Mouse (Mus musculus) ovary, adult 18-20 months (tissue): ENCODE results near the gene Tex2.

ENCODE experiments used
- DNase-seq: peaks from one replicate; pipeline ENCODE4 v3.0.0; 2022; ENCODE audit warnings: low spot score, mixed read lengths

Gene Tex2

DNA sequence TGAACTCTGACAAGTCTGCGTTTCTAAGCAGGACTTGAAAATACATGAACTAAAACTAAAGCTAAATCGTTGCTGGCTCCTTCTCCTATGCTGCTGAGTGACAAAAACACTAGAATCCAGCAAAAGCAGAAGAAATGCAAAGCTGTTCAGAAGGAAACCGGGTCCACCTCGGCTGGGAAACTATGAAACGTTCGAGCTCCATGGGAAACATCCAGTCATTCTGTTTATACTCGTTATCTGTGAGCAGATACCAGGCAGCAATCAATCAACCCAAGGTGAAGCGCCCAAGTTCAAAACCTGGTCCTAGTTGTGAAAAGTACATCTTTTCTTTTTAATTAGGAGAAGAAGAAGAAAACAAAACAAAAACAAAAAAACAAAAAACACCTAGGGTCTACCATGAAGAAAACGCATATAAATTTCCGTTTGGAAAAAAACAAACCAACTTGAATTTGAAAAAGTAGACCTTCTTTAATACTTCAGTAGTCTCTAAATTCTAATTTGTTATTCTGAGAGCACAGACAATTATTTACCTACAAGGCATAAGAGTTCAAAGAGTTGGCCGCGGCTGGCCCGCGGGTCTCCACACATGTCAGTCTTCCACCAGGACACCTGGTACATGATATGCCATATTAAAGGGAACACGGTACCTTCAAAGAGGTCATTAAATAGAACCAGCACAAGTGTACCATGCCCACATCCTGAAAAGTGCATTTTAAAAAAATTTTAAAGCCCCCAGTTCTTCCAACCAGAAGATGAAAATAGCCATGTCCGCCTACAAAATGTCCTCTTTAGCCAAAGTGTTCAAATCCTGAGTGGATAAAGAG, 127.0 kb downstream of the Tex2 start:
- DNase-seq, result no peak

DNA sequence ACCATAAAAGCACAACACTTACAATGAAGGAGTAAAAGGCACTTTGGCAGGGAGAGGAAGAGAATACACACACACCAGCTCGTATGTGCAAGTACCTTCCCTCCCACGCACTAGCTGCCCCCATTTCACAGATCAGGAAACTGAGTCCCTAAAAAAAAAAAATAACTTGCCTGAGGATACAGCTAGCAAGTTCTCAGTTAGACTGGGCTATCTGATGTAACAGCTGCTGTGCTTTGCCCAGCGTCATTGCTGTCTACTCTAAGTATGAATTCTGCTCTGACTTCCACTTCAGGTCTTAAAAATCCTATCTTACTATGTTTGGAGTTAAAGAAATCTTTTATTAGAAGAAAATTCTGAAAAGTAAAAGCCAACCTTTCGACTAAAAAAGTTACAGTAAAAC, 127.6 kb downstream of the Tex2 start:
- DNase-seq, result no peak

DNA sequence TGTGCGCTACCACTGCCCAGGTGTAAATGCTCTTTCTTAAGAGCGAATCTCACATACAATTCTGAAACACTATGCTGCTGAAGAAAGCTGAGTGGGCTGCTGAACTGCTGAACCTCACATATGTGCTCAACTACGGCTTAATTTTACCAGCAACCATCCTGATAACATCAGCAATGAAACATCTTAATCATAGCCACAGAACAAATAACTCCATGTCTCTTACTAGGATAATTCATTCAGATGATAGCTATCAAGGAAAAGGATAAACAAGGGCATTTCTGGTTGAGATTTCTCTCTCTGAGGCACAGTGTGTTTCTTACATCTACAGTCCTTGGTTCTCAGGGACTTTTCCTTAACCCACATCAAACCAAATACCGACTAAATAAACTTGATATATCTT, 128.3 kb downstream of the Tex2 start:
- no peak for DNase-seq

DNA sequence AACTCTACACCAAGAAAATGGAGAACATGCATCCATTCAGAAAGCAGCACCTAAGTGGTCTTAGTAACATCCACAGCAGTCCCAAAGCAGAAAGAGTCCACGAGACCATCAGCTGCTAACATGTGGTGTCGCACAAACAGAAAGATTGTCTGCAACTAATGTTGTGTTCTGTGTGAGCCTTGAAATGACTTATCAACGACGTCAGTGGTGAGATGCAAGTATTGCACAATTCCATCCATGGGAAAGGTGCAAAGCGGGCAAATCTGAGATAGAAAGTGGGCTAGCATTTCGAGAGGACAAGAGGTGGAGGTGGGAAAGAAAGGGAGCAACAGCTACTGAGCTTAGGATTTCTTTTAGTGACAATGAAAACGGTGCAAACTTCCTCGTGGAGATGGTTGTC, 130.4 kb downstream of the Tex2 start:
- no peak for DNase-seq

DNA sequence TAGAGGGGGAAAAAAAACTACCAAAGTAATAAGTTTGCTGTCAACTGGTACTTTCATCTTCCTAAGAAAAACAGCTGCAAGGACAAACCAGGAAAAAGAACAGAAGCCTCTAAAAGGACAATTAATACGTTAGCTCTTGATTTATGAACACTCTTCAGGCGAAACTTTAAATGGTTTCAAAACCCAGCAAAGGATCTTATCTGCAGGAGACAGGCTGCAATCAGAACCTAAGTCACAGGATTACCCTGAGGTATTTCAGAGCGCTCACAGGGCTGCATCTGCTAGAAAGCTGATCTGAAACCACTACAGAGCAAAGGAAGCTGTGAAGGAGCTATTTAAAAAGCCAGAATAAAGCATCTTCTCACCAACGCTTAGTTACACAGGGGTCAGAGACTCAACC, 131.6 kb downstream of the Tex2 start:
- no peak for DNase-seq

DNA sequence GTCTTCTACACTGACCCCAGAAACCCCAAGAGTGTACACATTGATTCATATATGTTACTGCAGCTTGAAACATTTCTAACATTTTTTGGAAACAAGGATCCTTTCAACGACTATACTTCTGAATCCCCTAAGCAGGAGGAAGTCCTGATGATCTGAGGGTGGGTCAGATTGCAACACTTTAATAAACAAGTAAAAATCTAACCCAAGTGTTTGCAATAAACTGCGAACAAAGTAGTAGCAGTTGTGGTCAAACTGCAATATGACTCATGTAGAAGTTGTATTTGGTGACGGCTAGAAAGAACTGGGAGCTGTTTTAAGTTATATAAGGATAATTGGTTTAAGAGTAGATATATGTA, 132.7 kb downstream of the Tex2 start:
- no peak for DNase-seq

DNA sequence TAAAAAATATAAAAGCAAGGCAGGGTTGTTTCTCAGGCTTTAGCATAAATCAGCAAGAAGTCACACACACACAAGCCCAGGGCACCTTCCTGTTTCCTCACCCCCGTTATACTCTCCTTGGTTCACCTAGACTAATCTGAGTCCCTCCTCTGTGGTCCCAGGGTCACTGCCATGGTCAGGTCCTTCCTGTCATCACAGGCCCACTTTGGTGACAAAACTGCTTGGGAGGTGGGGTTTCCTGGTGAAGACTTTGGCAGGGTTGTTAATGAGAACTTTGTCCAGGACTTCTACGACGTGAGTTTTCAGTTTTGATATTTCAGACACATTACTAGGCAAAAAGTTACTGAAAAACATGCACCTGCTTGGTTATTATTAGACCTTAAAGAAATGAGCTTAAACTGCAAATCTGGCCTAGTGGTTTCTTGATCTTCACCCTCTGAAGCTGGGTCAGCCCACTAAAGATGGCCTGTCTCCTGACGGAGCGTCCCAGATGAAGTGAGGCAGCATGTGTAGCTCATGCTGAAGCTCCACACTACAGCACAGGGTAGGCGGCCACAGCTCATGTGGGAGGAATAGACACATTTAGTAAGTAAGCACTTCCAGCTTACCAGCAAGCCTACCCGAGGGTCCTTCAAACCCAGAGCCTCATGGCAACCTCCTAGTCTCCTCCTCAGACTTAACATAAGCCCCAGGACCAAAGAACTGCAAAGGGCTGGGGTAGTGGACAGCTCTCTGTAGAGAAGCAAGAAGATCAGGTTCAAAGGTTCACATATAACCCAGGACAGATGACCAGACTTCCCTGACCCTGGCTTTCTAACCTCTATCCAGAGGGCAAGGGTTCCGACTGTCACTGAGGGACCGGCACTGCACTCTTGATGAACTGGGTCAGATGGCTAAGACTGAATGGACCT, 133.3 kb downstream of the Tex2 start:
- DNase-seq, result no peak

DNA sequence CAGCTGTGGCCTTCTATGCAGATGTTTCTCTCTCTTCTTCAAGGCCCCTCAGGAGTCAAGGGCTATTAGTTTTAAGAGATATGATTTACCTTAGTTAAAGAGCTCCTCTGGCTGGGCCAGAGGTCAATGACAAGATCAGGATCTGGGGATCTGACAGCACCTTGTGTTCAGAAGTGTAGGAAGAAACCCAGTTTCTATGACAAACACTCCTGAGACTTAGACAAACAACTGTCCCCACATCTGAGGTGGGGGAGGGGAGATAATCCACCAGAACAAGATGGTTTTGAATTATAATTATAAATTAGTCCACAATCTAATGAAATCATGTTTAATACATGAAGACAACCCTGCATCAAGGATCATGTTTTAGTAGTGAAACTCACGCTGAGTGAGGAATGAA, 134.5 kb downstream of the Tex2 start:
- no peak for DNase-seq

DNA sequence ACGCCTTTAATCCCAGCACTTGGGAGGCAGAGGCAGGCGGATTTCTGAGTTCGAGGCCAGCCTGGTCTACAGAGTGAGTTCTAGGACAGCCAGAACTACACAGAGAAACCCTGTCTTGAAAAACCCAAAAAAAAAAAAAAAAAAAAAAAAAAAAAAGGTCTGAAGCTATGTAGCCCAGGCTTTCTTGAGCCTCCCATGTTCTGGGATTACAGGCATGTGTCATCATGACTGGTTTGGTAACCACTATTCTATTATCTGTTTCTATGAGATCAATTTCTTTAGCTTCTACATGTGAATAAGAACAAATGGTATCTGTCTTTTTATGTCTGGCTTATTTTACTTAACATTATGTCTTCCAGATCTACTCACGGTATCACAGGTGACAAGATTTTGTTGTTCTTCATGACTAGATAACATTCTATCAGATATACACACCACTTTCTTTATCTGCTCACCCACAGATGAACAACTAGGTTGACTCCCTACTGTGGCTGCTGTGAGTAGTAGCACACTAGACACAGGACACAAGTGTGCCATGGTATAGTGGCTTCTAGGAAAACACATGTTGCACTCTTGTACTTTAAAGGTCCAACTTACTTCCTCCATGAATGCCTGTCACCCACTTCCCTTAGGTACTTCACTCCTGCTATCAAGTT, 135.6 kb downstream of the Tex2 start:
- DNase-seq, result no peak

DNA sequence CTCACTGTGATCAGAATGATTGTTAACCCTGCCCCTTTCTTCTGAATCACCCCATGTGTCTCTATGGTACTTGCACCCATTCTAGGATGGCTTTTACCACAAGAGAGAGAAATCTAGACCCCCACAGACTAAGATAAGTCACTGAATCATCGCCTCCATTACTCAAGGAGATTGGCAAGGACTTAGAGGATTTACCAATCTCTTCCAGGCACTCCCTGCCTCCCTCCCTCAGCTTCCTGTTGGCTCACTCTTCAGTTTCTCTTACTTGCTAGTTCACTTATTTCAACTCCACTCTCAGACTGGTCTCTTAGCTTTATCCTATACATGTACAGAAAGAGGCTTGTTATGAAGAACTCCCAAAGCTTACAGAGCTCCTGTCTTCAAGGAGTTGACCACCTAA, 137.9 kb downstream of the Tex2 start:
- DNase-seq, result no peak

DNA sequence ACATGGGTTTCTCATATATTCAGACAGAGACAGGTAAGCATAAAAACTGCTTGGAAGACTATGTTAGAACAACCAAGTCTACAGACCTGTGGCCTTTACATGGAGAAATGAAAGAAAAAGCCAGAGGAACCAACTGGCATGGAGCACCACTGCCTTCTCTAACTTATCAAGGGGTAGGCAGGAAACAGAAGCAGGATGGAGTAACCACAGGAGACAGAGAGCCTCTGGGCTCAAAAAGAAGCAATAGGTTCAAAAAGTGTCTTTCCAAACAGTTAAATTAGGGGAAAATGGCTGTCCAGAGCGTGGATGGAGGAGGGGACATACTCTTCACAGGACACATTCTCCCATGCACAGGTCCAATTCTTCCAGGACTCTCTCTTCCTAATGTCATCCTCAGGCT, 141.6 kb downstream of the Tex2 start:
- DNase-seq, result no peak

DNA sequence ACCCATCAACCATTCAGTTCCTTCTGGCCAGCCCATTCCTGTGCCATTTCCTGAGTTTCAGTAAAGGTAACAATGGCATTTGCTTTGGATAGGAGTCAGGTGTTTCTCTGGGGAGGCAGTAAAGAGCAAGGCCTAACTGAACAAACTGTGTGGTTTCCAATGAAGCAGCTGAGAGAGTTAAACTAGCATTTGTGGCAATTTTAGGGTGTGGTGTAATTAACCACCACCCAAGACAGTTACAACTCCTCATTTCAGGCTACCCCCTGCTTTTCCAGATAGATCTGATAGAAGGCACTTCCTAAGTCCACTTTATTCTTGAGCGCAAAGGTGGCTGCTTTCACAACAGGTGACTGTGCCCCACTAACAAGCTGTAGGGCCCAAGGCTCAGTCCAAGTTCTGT, 144.7 kb downstream of the Tex2 start:
- no peak for DNase-seq

DNA sequence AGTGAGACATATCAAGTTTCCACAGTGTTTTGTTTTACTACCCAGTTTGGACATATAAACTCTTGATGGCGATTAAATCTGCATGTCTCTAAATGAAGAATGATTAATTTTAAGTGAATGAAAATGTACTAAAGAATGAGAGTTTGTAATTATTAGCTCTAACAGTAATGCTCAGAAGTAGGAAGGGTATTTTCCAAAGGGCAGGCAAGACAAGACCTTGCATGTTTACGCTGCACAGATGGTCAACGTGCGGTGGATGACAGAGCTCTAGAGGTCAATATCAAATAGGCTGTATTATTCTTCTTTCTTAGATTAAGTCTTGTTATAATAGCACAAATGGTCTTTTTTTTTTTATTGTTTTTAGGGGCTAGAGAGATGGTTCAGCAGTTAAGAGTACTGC, 147.3 kb downstream of the Tex2 start:
- no peak for DNase-seq

DNA sequence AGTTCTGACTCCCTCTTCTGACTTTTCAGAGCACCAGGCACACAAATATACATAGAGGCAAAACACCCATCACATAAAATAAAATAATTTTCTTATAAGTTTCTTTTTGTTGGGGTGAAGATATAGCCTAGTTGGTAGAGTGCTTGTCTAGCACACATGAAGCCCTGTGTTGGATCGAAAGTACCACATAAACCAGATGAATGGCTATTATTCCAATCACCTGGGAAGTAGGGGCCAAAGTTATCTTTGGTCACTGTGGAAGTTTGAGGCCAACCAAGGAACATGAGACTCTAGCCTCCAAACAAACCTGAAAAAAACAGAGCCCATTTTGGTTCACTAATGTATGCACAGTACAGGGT, 147.7 kb downstream of the Tex2 start:
- no peak for DNase-seq

DNA sequence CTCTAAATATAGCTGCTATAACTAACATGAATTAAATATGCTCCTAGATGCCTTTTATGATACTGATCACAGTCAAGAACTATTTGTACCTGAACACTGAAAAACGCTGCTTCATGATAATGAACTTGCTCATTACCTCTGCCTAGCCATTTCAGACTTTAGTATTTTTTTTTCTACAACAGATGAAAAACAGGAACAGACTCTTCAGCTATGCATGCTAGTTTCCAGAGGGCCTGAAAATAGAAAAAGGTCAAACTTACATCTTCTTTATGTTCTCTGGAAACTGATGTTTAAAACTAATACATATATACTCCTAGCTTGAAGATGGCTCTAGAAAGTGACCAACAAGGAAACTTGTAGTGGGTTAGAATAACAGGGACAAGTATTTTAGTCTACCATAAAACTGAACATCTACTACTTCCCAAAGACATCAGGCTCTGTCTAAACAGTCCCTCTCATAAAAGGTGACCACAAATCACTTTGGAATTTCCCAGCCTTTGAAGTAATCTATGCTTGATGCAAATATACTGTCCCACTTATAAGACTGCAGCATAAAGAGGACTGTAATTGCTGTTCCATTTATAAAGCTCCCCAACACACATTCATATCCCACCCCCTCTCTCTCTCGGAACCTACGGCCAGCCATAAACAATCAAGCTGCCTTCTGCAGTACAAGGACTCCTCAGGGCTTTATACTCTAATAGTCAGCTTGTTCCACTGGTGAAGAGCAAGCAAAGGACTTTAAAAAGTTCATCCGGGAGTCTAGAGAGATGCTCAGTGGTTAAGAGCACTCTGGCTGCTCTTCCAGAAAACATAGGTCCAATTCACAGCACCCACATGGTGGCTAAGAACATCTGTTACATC, 148.3 kb downstream of the Tex2 start:
- no peak for DNase-seq

DNA sequence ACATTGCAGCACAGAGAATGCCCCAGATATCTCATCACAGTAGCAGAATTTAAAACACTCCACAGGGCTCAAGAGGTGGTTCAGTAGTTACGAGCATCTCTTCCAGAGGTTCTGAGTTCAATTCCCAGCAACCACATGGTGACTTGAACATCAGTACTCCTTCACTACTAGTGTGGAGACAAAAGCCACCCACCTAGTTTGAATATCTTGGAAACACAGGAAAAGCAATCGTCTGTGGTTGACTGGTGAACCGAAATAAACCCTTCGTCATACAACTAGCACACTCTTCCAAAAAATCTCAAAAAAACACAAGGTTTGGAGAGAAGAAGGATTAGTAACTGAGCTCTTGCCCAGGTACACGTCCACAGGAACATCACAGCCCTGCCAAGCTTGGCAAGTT, 149.4 kb downstream of the Tex2 start:
- no peak for DNase-seq

DNA sequence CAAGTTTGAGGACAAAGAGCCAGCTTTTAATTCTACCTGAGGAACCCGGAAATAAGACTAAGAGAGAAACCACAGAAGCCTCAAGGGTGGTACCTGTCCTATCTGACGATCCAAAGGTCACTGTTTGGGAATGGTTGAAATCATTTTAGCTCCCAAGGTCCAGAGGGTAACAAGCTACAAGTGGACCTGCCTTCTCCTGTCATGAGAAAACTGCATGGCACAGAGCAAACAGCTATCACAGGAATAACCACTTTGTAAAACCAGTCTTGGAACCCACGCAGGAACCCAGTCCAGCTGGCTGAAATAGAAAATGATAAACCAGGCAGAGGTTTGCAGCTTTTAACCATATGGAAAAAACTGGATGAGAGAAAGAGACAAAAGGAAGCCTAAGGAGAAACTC, 150.9 kb downstream of the Tex2 start:
- DNase-seq, result no peak

DNA sequence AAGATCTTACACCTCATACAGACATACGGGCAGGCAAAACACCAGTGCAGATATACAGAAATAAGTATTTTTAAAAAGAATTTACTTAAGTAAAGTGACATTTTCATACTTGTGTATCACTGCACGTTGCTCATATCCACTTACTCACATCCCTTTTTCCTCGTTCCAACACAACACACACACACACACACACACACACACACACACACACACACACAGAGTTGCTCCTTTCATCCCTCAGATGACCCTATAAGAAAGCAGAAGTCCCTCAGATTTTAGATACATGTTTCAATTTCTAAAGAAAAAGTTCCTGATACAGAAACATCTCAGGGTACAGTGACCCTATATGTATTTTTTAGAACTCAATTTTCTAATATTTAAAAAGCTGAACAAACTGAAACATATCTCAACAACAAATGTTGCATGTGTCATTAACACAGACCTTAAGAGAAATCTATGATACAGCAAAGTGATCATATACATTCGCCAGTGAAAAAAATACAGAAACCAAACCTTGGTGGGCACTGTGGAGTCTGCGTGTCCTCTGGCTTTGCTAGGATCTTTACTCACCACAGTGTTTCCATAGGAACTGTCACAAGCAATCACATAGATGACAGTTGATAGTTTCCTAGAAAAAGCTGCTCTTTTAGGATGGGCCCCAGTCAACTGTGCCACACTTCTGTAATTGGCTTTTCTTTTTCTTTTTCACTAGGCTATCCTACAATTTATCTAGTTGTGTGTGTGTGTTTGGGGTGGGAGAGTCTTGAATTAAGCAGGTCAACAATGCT, 151.9 kb downstream of the Tex2 start:
- no peak for DNase-seq

DNA sequence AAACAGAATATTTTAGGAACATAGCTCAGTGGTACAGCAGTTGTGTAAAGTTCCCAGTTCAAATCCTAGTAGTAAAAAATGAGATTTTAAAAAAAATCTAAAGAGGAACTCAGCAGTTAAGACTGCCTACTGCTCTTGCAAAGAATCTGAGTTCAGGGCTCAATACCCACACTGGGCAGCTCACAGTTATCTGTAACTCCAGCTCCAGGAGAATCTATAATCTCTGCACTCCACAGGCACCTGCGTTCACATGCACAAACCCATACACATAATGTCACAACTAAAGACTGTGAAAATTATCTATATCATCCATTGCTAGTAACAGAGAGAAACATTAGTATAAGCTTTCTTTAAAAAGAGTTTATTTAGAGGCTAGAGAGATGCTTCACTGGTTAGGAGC, 152.6 kb downstream of the Tex2 start:
- no peak for DNase-seq

DNA sequence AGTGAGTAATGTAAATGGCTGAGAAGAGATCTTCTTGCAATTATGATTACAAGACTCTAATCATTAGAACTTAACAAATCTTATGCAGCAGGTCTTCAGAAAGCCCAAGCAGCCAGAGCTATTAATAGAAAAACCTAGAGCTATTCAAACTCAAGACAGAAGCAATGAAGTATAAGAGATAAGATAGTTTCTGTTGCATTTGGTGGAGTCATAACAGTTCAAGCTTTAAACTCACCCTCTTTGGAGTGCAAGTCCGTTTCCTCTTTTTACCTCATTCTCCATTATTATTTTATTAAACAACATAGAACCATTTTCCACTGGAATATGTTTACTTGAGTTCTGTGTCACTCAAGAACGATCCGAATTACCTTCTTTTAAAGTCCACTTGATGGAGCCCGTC, 154.7 kb downstream of the Tex2 start:
- no peak for DNase-seq
